8 mouse cellular contexts compared by ENCODE assay signal in the genomic region with DNA sequence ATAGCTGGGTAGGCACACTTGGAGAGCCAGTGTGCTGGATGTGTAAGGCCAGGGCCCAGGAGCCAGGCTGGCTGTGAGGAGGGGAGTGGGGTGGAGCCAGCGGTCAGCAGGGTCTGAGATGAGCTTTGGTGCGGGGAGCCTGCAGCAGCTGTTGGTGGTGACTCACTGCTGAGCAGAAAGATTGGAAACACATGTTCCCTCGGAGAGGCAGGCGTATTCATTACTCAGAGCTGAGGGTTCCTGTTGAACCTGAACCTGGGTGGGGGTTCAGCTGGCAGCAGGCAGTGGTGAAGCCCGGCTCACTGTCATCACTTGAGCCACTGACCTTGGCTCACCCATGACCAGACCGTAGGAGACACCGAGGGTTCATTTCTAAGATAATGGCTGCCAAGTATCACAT. TPM values are rescaled to one million over a fixed set of nuclear protein-coding genes. Genes with fewer than 3 reads are reported as not detected.
A peak's percentile ranks its signal among the peaks of the same experiment; 100 is the strongest.
DNase-seq lines count a peak whose midpoint lies in the region; ATAC-seq lines count a peak whose summit lies in the region.
"Had no signal": no experiment of that assay in that cellular context is flagged by ENCODE, and none has a peak within 500 bp of the region (broad histone marks: within the 10 kb centered on the region; RNA-seq: fewer than 3 reads in every experiment).

No protein-coding gene starts in this region.

- H3K4me2 ChIP-seq in embryonic facial prominence, embryonic 14.5 days (ENCODE audit: low read depth, low read length) = 0 out of 2 replicates have a peak overlapping the region, but pooled peaks have one; percentile 11
- no peak overlapping the region for H3K4me2 ChIP-seq in forebrain, embryonic 14.5 days (ENCODE audit: low read length)

- H3K9ac ChIP-seq in embryonic facial prominence, embryonic 14.5 days (ENCODE audit: low read depth, low read length) = no peak overlapping the region
- H3K9ac ChIP-seq in forebrain, embryonic 14.5 days (ENCODE audit: low read length) = no peak overlapping the region

- H3K4me1 ChIP-seq in embryonic facial prominence, embryonic 14.5 days (ENCODE audit: control insufficient read depth, insufficient read depth, low read length) = peaks cover 57% of the 10 kb centered on the region
- H3K4me1 ChIP-seq in forebrain, embryonic 14.5 days (ENCODE audit: control insufficient read depth, insufficient read depth, low read length) = peaks cover 3% of the 10 kb centered on the region; the same call in 1 of the 2 replicates

- no peaks in the 10 kb centered on the region for H3K27me3 ChIP-seq in embryonic facial prominence, embryonic 14.5 days (replicated peaks; ENCODE audit: control insufficient read depth, insufficient read depth, low read length)
- no peaks in the 10 kb centered on the region for H3K27me3 ChIP-seq in forebrain, embryonic 14.5 days (replicated peaks; ENCODE audit: control insufficient read depth, insufficient read depth, low read length)

- no peak overlapping the region for H3K4me3 ChIP-seq in embryonic facial prominence, embryonic 14.5 days (ENCODE audit: low read depth, low read length)
- H3K4me3 ChIP-seq in forebrain, embryonic 14.5 days (ENCODE audit: low read depth, low read length) = no peak overlapping the region
- H3K4me3 ChIP-seq: megakaryocyte, embryonic 14.5 days had no signal

- WGBS in embryonic facial prominence, embryonic 14.5 days = 16% methylated on average over 7 of the region's 7 CpGs
- 87% methylated on average over 7 of the region's 7 CpGs for WGBS in forebrain, embryonic 14.5 days

- peak; percentile 45 for DNase-seq in right cerebral cortex, postnatal 25 days
- DNase-seq in right cerebral cortex, adult 2 months (ENCODE audit: low spot score in 2 of 2) = no peak
- peak; percentile 94 for DNase-seq in embryonic facial prominence, embryonic 14.5 days (ENCODE audit: low spot score)
- DNase-seq in heart, postnatal 14 days = peak; percentile 60 to 62
- peak; percentile 81 for DNase-seq in skeletal muscle tissue, adult 2 months (ENCODE audit: low read depth, low spot score)
- DNase-seq in forebrain, embryonic 14.5 days (ENCODE audit: low spot score) = no peak

- H3K9me3 ChIP-seq in embryonic facial prominence, embryonic 14.5 days (ENCODE audit: control insufficient read depth, low read length) = no peaks in the 10 kb centered on the region
- no peaks in the 10 kb centered on the region for H3K9me3 ChIP-seq in forebrain, embryonic 14.5 days (replicated peaks; ENCODE audit: control insufficient read depth, low read length)

- ATAC-seq in embryonic facial prominence, embryonic 14.5 days (ENCODE audit: low read depth) = peak; percentile 75
- no peak for ATAC-seq in erythroid progenitor cell, adult 5-6 weeks (replicated peaks; ENCODE audit: low FRiP score, poor library complexity, severe bottlenecking)
- no peak for ATAC-seq in forebrain, embryonic 14.5 days

- H3K36me3 ChIP-seq in embryonic facial prominence, embryonic 14.5 days (ENCODE audit: control insufficient read depth, insufficient read depth, low read length) = no peaks in the 10 kb centered on the region
- no peaks in the 10 kb centered on the region for H3K36me3 ChIP-seq in forebrain, embryonic 14.5 days (ENCODE audit: control insufficient read depth, insufficient read depth, low read length)

- peak overlapping the region; percentile 88 for H3K27ac ChIP-seq in embryonic facial prominence, embryonic 14.5 days (replicated peaks; ENCODE audit: low read depth, low read length)
- no peak overlapping the region for H3K27ac ChIP-seq in forebrain, embryonic 14.5 days (ENCODE audit: low read depth, low read length)

- intact Hi-C loops in heart, postnatal 14 days (cut with DNase I) = no loop called here

RNA-seq across cellular contexts. Expression of a gene that starts 9.6 kb away (rescaled TPM):
- 182 and 196 TPM in 2 replicates for polyA plus RNA-seq in embryonic facial prominence, embryonic 14.5 days (2014; fragmentation: Nextera tagmentation; extraction: Ambion mirVana)
- 100 to 1,000 TPM; 150 to 168 TPM for total RNA-seq in heart, postnatal 14 days (2021)
- 11.3 and 14.1 TPM in 2 replicates for total RNA-seq in erythroid progenitor cell, adult 5-6 weeks (2015; ENCODE audit: low replicate concordance)
- 9.0 and 16.9 TPM in 2 replicates for total RNA-seq in erythroid progenitor cell, adult 5-6 weeks (2017; ENCODE audit: low replicate concordance)
- polyA plus RNA-seq in forebrain, embryonic 14.5 days (2014; fragmentation: Nextera tagmentation; extraction: Ambion mirVana) = 62.9 and 71.7 TPM in 2 replicates

RNA-seq across cellular contexts. Expression of a gene that starts 22.9 kb away (rescaled TPM):
- polyA plus RNA-seq in embryonic facial prominence, embryonic 14.5 days (2014; fragmentation: Nextera tagmentation; extraction: Ambion mirVana) = 0.63 and 1.2 TPM in 2 replicates
- 1 to 10 TPM in 1 of 2 experiments, under 1 TPM in 1; 1.00 to 2.0 TPM for total RNA-seq in heart, postnatal 14 days (2021)
- total RNA-seq in erythroid progenitor cell, adult 5-6 weeks (2015; ENCODE audit: low replicate concordance) = not detected in 2 replicates
- total RNA-seq in erythroid progenitor cell, adult 5-6 weeks (2017; ENCODE audit: low replicate concordance) = not detected in 2 replicates
- 0.11 TPM in 2 replicates for polyA plus RNA-seq in forebrain, embryonic 14.5 days (2014; fragmentation: Nextera tagmentation; extraction: Ambion mirVana)

RNA-seq across cellular contexts. Expression of a gene that starts 36.7 kb away (rescaled TPM):
- 11.8 and 14.2 TPM in 2 replicates for polyA plus RNA-seq in embryonic facial prominence, embryonic 14.5 days (2014; fragmentation: Nextera tagmentation; extraction: Ambion mirVana)
- total RNA-seq in heart, postnatal 14 days (2021) = 10 to 100 TPM; 21.2 to 24.1 TPM
- total RNA-seq in erythroid progenitor cell, adult 5-6 weeks (2015; ENCODE audit: low replicate concordance) = 31.9 and 57.7 TPM in 2 replicates
- total RNA-seq in erythroid progenitor cell, adult 5-6 weeks (2017; ENCODE audit: low replicate concordance) = 21.6 and 56.7 TPM in 2 replicates
- 3.0 TPM in 2 replicates for polyA plus RNA-seq in forebrain, embryonic 14.5 days (2014; fragmentation: Nextera tagmentation; extraction: Ambion mirVana)

RNA-seq across cellular contexts. Expression of a gene that starts 53.7 kb away (rescaled TPM):
- polyA plus RNA-seq in embryonic facial prominence, embryonic 14.5 days (2014; fragmentation: Nextera tagmentation; extraction: Ambion mirVana) = 30.8 and 30.9 TPM in 2 replicates
- total RNA-seq in heart, postnatal 14 days (2021) = 10 to 100 TPM; 17.9 to 20.9 TPM
- 5.4 and 8.0 TPM in 2 replicates for total RNA-seq in erythroid progenitor cell, adult 5-6 weeks (2015; ENCODE audit: low replicate concordance)
- total RNA-seq in erythroid progenitor cell, adult 5-6 weeks (2017; ENCODE audit: low replicate concordance) = 6.9 and 11.3 TPM in 2 replicates
- polyA plus RNA-seq in forebrain, embryonic 14.5 days (2014; fragmentation: Nextera tagmentation; extraction: Ambion mirVana) = 21.4 and 22.8 TPM in 2 replicates

Comparison
In these comparisons a context has a peak if more than half of its experiments do, and no peak if none do; other contexts are left out.
1. DNase-seq: peak in right cerebral cortex, postnatal 25 days (single experiment), embryonic facial prominence, embryonic 14.5 days (single experiment), heart, postnatal 14 days (2 of 2) and skeletal muscle tissue, adult 2 months (single experiment); none in right cerebral cortex, adult 2 months (0 of 2) and forebrain, embryonic 14.5 days (single experiment).
2. RNA of a gene that starts 9.6 kb away (total RNA-seq): 150 to 168 TPM in heart, postnatal 14 days; 9.0 to 16.9 TPM in erythroid progenitor cell, adult 5-6 weeks; every median in the first group is over 4 times any median in the second.